Mouse (Mus musculus) c-Kit-positive CD71-positive TER-119-negative erythroid progenitor cells, embryonic 14.5 days (primary cell): ENCODE measurements around the gene Ppt1.

Experiments used
- DNase-seq: peaks from one replicate; pipeline ENCODE4 v3.0.0-alpha.2; 2013; ENCODE audit warnings: low read depth

The Ppt1 gene

GRCm38 (mm10) chr4:122870741-122871140 lies 34.7 kb downstream of the Ppt1 start:
- DNase-seq, result no peak

- no peak for DNase-seq
These were observed 35.2 kb downstream of the Ppt1 start for GRCm38 (mm10) chr4:122871269-122871668.

DNA sequence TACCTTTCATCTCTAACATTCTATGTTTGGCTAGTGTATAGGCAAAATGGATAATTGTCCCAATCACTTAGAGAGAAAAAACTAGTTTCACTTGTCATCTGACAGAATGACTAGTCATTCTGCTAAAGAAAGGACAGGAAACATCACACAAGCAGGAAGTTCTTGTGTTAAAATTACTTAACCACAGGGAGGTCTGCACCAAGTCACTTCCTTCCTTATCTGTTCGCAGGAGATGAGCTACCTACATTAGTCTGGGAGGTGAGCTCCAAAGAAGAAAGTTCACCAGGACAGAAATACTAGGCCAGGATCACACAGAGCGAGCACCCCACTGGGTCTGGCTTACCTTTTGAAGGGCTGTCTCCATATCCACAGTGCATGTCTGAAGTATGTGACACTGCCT lies 35.9 kb downstream of the Ppt1 start:
- DNase-seq, result no peak

DNA sequence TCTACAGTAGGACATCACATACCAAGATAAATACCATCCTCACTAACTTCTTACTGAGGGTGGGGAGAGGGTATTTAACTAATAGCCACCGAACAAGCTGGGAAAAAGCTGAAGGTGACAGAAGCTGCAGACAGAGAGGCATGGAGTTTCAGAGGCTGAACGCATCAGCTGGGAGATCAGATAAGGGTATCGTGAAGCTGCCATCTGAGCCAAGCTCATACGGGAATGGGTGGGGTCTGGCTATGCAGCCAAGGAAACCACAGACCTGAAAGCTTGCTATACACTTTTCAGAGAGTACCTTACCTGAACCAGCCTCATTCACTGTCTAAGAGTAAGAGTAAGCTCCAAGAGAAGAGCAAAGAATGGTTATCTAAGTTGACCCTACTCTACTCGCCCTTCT lies 37.0 kb downstream of the Ppt1 start:
- DNase-seq, result peak; percentile 55

DNA sequence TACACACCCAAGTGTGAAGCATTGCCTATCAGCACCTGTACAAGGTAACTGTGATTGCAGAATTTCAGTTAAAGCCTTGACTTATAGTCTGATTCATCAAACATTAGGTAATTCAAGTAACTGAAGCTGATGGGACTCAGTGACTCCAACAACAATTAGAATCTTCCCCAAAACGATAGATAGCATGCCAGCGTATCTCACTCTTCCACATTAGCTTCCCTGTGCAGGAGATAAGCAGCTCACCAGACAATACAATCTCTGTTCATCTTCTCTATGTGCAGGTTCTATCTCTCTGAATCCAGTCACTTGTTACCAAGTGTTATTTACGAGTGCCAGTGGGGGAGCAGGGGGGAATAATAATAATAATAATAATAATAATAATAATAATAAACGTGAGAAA lies 37.5 kb downstream of the Ppt1 start:
- DNase-seq, result no peak

GRCm38 (mm10) chr4:122878333-122879070 lies 42.5 kb downstream of the Ppt1 start:
- DNase-seq, result no peak

GRCm38 (mm10) chr4:122882544-122882943 lies 46.5 kb downstream of the Ppt1 start:
- no peak for DNase-seq

- DNase-seq, result no peak
These were observed 47.3 kb downstream of the Ppt1 start for GRCm38 (mm10) chr4:122883294-122883693.

DNA sequence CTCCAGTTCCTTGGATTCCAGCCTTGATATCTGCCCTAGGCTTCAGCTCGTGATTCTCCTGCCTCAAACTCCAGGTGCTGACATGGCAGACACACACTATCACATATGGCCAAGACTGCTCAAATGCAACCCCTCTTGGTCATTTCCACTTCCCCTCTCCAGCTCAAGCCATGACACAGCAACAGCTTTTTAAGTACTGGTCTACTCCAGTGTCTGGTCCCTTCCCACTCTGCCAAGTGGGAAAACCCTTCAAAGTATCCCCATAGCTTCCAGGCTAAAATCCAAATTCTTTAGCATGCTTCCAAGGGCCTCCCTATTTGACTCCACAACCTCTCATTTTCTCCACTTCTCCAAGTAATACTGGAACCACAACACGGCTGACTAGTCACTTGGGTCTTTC lies 48.0 kb downstream of the Ppt1 start:
- DNase-seq, result no peak

- peak; percentile 15 for DNase-seq
These were observed 48.7 kb downstream of the Ppt1 start for GRCm38 (mm10) chr4:122884481-122885340.

DNA sequence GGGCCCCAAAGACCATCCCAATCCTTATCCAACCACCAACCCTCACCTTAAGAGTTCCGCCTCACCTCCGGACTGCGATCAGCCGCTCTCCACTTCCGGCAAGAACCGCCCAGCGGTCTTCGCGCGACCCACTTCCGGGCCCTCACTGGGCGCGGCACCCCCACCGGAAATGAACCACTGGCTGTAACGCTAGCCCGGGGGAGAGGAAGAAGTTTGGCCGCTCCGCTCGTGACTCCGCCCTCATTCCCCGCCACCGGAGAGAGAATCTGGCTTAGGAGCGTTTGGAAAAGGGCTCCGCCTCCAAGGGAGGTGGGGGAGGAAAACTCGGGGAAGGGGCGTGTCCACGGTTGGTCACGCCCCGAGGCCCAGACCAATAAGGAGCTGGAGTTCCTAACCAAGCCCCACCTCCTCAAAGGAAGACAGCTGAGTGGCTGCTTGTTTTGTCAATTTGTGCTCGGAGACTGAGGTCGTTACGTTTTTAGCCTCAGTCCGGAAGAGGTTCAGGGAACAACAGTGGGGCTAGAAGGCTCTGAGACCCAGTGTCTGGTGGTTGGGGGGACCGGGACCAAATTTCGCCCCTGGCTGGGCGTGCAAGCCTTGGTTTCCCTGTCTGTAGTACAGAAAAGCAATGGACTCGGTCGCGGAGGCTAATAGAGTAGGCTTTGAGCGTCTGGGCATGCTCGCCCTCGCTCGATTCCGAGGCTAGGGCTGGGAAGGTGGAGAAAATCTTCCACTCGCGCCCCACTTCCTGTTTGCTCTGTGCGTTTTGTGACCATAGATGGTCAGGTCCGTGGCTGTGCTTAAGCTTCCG lies 49.9 kb downstream of the Ppt1 start, which contains the start of gene Cap1:
TSS of gene Cap1 (minus strand) at position 289 of the 811 bp plus-strand sequence.
- peak; percentile 99 for DNase-seq

GRCm38 (mm10) chr4:122886579-122887254 lies 50.7 kb downstream of the Ppt1 start:
- peak; percentile 36 for DNase-seq

GRCm38 (mm10) chr4:122887336-122887735 lies 51.3 kb downstream of the Ppt1 start:
- DNase-seq, result no peak

GRCm38 (mm10) chr4:122890881-122891481 lies 54.9 kb downstream of the Ppt1 start:
- DNase-seq, result no peak

DNA sequence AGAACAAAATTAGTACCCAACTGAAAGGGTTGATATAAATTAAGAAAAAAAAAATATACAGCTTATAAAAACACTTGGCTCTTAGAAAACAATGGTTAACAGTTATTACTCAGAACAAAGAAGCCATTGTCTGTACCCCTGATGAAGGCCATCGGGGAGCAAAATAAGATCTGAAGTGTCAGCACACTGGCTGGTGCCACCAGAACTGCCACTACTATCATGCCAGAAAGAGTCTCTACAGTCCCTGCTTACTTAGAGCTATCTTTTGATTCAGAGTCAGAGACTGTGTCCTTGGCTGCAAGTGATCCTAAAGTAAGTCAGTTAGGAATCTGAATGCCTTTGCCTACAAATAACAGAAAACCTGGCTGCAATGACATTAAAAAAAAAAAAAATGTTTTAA lies 55.6 kb downstream of the Ppt1 start:
- DNase-seq, result no peak

GRCm38 (mm10) chr4:122892157-122892556 lies 56.1 kb downstream of the Ppt1 start:
- no peak for DNase-seq

GRCm38 (mm10) chr4:122897750-122898149 lies 61.7 kb downstream of the Ppt1 start:
- DNase-seq, result no peak

GRCm38 (mm10) chr4:122898313-122898712 lies 62.3 kb downstream of the Ppt1 start:
- DNase-seq, result peak; percentile 41

- no peak for DNase-seq
These were observed 66.1 kb downstream of the Ppt1 start for GRCm38 (mm10) chr4:122902156-122902555.

GRCm38 (mm10) chr4:122903709-122904108 lies 67.7 kb downstream of the Ppt1 start:
- no peak for DNase-seq

GRCm38 (mm10) chr4:122905359-122905758 lies 69.3 kb downstream of the Ppt1 start:
- no peak for DNase-seq
